Mouse (Mus musculus) gastrocnemius, postnatal 14 days (tissue): ENCODE measurements around the gene Setd1b. TPM values are rescaled to one million over a fixed set of nuclear protein-coding genes. Genes with fewer than 3 reads are reported as not detected.
A peak's percentile ranks its signal among the peaks of the same experiment; 100 is the strongest.

Experiments
- DNase-seq: peaks from one replicate; pipeline ENCODE4 v3.0.0; 2021; ENCODE audit warnings: mixed read lengths
- intact Hi-C: fragments of 180-260 bp; cut with DNase I; formaldehyde crosslinking; loops from one replicate; pipeline ENCODE4 v1.15.1; 2025; ENCODE audit warnings: low total_unique reads
- long read RNA-seq, 2 experiments: library from polyadenylated mRNA; stranded (forward); transcript quantifications; one replicate each; pipeline ENCODE4 v2.0.0; 2021
- total RNA-seq, 2 experiments: library from RNA; stranded (reverse); gene quantifications; 2 replicates each; pipeline ENCODE4 v1.2.3; 2021

Gene Setd1b
- 10 to 100 TPM; 10.5 to 11.2 TPM for total RNA-seq
- long read RNA-seq, experiment 1, partial matches to known transcripts, result 0 of 1 reads
- long read RNA-seq, experiment 1, other reads (novel, unspliced or antisense), result 1 of 1 reads
- long read RNA-seq, experiment 2, result 0 reads

- DNase-seq, result peak; percentile 44
- intact Hi-C loops, result no loop called here
Measured at GRCm38 (mm10) chr5:123142161-123143157, at the start of gene Setd1b. Gene Setd1b, plus strand, starts transcription at chr5:123142193.

GRCm38 (mm10) chr5:123093077-123093633 lies 48.8 kb upstream of the Setd1b start:
- no peak for DNase-seq
- intact Hi-C loops, result no loop called here

GRCm38 (mm10) chr5:123094238-123094991 lies 47.6 kb upstream of the Setd1b start:
- intact Hi-C loops, result no loop called here
- no peak for DNase-seq

- no peak for DNase-seq
- intact Hi-C loops, result no loop called here
Measured at GRCm38 (mm10) chr5:123096299-123096698, 45.7 kb upstream of the Setd1b start.

DNA sequence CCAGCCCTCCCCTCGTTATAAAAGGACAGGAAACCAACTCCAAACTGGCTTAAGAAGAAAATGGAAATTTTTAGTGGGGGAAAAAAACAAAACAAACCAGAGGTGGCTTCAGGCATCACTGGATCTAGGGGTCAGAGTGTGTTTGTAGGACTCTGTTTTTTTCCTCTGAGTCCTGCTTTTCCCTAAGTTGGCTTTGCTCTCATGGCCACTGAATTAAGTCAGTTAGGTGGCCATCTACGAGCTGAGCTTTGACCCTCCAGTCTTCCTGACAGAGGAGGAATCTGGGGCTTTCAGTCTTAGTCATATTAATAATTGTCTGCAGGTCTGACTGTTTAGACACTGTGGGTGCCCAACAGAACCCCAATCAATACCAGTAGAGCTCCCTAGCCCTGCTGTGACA lies 43.5 kb upstream of the Setd1b start:
- intact Hi-C loops, result no loop called here

DNA sequence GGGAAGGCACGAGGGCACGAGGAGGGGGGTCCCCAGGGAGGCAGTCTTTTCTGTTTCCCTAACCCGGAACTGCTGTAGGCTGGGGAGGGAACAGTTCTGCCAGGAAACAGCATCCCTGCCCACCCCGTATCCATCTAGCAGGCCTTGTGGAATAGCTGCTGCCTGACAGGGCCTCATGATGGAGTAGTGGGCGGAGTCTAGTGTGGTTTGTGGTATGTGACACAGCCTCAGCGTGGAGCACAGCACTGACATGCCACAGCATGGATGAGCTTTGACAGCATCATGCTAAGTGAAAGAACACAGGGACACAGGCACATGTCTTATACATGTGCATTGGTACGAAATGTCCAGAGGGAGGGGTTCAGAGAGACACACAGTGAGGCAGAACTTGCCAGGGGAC lies 39.6 kb upstream of the Setd1b start:
- no peak for DNase-seq
- intact Hi-C loops, result no loop called here

More for the DNA sequence above, 43.5 kb upstream of the Setd1b start:
- DNase-seq, result no peak

DNA sequence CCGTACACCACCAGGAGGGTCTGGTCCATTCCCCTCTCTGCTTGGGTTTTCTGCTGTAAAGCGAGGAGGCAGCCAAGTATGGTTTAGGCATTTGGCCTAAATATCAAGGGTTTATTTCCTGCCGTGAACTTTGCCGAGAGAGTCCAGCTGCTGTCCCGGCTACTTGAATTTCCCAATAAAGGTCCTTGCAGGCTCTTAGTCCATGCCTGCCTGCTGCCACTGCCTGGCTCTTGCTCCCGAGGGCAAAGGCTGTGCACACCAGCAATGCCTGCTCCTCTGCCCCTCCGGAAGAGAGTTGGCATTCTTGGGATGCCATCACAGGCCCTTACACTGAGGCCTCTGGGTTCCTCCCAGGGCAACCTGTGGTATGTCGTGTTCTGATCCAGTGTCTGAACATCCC lies 38.4 kb upstream of the Setd1b start:
- no peak for DNase-seq
- intact Hi-C loops, result no loop called here

- no peak for DNase-seq
- intact Hi-C loops, result no loop called here
Measured at GRCm38 (mm10) chr5:123104769-123105168, 37.2 kb upstream of the Setd1b start.

DNA sequence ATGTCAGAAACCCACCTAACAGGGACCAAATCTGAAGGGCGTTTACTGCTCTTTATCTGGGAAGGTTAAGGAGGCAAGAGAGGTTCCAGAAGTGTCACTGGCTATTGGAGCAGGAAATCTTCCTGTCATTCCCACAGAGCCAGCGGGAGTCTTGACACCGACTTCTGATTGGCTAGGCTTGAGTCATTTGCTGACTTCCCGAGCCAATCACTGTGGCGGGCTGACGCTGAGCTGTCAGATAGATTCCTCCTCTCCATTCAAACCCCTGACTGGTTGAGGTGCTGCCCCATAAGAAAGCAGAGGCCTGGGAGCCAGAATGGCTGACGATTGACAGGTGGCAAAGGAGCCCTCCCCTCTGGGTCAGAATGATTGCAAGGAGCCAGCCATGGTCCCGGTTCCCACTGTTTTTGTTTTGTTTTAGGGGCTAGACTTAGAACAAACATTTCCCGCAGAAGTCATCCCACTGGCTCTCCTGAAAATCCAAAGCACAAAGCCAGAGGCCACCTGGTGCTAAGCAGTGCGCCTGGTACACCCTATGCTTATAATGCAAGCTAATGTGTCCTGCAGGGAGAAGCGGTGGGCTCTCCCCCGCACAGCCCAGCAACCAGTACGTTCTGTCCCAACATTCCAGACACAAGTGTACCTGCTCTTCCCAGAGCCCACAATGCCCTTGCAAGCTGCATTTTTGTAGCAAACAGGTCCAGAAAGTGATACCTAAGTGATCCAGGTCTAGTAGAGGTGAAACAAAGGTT lies 32.4 kb upstream of the Setd1b start:
- intact Hi-C loops, result no loop called here
- no peak for DNase-seq

DNA sequence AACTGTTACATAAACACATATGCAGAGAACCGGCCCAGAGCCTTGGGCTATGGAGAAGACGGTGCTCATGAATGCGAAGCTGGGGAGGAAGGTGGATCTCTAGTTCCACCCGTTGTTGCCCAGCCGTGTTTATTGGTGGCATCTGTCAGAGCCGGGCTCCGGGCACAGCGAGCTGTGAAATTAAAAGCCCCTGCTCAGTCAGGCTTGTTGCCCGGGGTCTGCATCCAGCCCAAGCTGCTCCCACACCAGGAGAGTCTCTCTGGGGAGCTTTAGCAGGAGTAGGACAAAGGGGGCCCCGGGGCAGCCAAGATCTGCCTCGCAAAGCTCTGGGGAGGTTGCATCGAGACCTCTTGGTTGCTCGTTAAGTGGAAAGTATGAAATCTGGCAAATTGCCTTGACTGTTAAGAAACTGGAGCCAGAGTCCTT lies 31.7 kb upstream of the Setd1b start:
- DNase-seq, result no peak
- intact Hi-C loops, result no loop called here

GRCm38 (mm10) chr5:123114109-123114508 lies 27.9 kb upstream of the Setd1b start:
- intact Hi-C loops, result no loop called here
- DNase-seq, result no peak

DNA sequence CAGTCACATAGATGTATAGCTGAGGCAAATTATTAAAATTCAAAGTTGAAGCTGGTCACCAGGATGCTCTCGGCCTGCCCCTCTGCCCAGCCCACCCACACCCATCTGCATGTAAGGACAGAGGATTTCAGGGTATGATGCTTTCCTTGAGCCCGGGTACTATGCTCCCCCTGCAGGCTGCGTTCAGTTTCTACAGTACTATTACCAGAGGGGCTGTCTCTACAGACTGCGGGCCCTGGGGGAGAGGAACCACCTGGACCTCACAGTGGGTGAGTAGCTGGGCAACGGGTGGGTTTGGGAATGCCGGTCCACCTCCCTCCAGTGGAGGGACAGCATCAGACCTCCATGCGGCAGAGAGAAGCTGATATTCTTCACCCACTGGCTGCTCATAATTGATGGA lies 27.1 kb upstream of the Setd1b start:
- no peak for DNase-seq
- intact Hi-C loops, result loop anchor here (5.0 kb wide), 2 partner anchors 37 to 48 kb away; partner anchors contain the start of gene Tmem120b

DNA sequence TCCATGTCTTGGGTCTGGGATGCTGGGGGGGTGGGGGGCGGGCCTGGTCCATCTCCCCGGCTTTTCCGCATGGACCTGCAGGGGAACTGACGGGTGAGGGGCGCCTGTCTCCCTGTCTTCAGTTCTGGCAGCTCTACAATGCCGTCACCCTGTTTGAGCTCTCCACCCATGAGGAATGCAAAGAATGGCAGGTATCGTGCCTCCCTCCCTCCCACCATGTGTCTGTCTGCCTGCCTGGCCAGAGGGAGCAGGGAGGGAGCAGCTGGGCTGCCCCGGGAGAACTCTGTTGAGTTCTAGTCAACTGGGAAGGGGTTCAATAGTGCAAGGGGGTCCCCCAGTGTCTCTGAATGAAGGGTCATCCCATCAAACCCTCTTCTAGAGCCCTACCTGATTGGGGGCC lies 25.9 kb upstream of the Setd1b start:
- intact Hi-C loops, result loop anchor here (2.0 to 5.0 kb wide), 3 partner anchors 36 to 55 kb away; partner anchors contain the start of gene Tmem120b
- DNase-seq, result no peak

DNA sequence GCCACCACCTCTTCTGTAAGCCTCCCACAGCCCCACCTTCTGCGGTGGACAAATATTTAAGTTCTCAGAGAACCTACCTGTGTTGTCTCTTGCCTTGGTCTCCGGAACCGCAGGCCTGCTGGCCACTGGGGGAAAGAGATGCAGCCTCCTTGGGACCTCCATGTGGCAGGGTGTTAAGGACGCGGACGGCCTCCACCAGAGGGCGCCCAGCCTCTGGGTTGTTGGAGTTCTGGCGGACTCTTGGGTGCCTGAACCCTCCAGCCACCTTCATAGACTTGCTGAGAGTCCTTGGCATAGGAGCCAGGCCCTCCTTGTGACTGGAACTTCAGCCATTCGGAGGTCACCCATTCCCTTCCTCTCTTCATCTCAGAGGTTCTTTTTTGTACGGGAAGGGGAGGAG lies 24.7 kb upstream of the Setd1b start:
- DNase-seq, result peak; percentile 84
- intact Hi-C loops, result loop anchor here (2.0 to 5.0 kb wide), 3 partner anchors 35 to 54 kb away; partner anchors contain the start of gene Tmem120b

- intact Hi-C loops, result loop anchor here (2.0 to 5.0 kb wide), 3 partner anchors 35 to 53 kb away; partner anchors contain the start of gene Tmem120b
- no peak for DNase-seq
Measured at GRCm38 (mm10) chr5:123117773-123118172, 24.2 kb upstream of the Setd1b start.

- intact Hi-C loops, result loop anchor here (5.0 kb wide), 2 partner anchors 33 to 52 kb away; partner anchors contain the start of gene Tmem120b
- no peak for DNase-seq
Measured at GRCm38 (mm10) chr5:123118826-123119225, 23.2 kb upstream of the Setd1b start.

GRCm38 (mm10) chr5:123120624-123121215 lies 21.3 kb upstream of the Setd1b start:
- intact Hi-C loops, result no loop called here
- no peak for DNase-seq

DNA sequence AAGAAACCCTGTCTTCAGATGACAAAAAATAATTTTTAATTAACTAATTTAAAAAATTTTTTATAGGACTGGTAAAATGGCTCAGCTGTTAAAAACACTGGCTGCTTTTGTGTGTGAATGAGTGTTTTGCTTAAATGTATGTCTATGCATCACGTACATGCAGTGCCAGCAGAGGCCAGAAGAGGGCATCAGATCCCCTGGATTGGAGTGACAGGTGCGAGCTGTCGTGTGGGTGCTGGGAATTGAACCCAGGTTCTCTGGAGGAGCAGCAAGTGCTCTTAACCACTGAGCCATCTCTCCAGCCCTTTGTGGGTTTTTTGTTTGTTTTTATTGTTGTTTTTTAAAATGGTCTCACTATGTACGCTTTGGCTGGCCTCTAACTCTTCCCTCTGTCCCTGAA lies 19.8 kb upstream of the Setd1b start:
- DNase-seq, result no peak
- intact Hi-C loops, result no loop called here
